Mouse (Mus musculus): ENCODE measurements around the gene Stk11ip.

GRCm38 (mm10) chr1:75504256-75505045 is 16.9 kb upstream of the Stk11ip start:
- TF ChIP-seq CTCF (conservative IDR thresholded peaks at IDR 0.05; ENCODE audit: low read length) (no peak), NANOG (IDR thresholded peaks at IDR 0.05; ENCODE audit: borderline replicate concordance, low read length) (no peak)

All from E14TG2a.4 (cell line).